Mouse (Mus musculus) gastrocnemius, adult 2 months (tissue): ENCODE measurements around the gene Mark2. TPM values are rescaled to one million over a fixed set of nuclear protein-coding genes. Genes with fewer than 3 reads are reported as not detected.

Experiments
- DNase-seq: peaks from one replicate; pipeline ENCODE4 v3.0.0; 2022
- H3K27ac ChIP-seq: fragments of 200-600 bp; 2 replicates; pipeline ENCODE4 v1.8.1; 2022; ENCODE audit warnings: mild to moderate bottlenecking
- H3K4me3 ChIP-seq: fragments of 200-600 bp; 2 replicates; pipeline ENCODE4 v1.8.1; 2022; ENCODE audit warnings: mild to moderate bottlenecking, moderate library complexity
- CTCF ChIP-seq: fragments of 200-600 bp; IDR thresholded peaks from 2 replicates; pipeline ENCODE4 v1.8.1; 2022; ENCODE audit warnings: antibody characterized with exemption, mild to moderate bottlenecking, moderate library complexity
- intact Hi-C: fragments of 180-260 bp; cut with DNase I; formaldehyde crosslinking; loops from one replicate; pipeline ENCODE4 v1.15.1; 2025
- total RNA-seq, 2 experiments: library from RNA; stranded (reverse); gene quantifications; 2 replicates each; pipeline ENCODE4 v1.2.3; 2021

Mark2 gene
- total RNA-seq, 2 experiments from 2014 or later = 36.9 to 37.1 TPM

DNA sequence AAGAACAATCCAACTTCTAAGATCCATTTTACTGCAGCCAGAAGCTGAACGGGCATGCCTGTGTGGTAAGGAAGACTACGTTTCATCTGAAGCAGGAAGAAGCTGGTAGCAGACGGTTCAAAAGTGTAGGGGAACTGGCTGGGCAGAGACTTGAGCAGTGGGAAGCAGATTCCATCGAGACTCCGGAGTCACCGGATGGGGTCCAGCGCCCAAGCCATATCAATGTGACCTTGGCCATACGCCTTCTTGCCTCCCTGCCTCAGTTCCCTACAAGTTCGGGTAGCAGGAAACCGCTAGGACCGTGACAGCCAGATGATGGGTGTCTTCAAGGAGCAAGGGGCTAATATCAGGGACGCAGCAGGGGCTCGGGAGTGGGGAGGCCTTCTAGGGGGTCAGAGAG lies 101.4 kb downstream of the Mark2 start:
- Histone ChIP-seq H3K27ac (peak overlapping the region; percentile 95), H3K4me3 (peak overlapping the region; percentile 88)
- intact Hi-C loops = no loop called here
- no peak for TF ChIP-seq CTCF
- no peak for DNase-seq

DNA sequence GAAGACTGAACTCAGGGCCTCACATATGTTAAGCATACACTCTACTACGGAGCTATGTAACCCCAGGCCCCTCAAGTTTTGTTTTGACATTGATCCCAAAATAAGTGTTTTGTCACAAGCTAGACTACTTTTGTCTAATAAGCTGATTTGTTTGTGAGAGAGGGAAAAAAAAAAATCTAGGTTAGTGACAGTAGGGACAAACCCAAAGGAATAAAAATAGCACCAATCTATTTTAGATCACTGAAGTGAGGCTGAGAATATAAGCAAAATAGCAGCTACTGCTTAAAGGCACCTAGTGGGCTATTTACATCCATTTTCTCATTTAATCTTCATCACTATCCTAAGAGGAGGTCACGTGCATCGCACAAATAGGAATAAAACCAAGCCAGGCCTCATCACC lies 102.1 kb downstream of the Mark2 start:
- intact Hi-C loops = loop anchor here (5.0 kb wide), 1 partner anchor 178 kb away; the partner anchor contains the start of gene 2700081O15Rik
- no peak for DNase-seq
- TF ChIP-seq CTCF = no peak
- H3K4me3 ChIP-seq = peak overlapping the region; percentile 88
- peak overlapping the region; percentile 95 for H3K27ac ChIP-seq

DNA sequence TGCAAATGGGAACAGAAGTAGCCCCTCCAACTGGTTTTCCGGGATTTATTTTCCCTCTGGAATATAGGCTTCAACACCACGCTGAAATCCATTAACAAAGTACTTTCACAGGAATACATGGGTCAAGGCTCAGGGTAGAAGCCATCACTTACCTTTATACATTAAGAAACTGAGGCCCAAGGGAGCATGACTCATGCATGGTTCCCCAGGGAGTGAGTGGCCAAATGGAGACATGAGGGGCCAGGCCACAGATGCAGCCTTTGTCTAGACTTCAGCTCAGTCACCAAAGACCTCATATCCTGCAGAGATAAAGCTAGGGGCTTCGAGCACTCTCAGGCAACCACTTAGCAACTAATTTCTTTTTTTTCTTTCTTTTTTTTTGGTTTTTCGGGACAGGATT lies 104.9 kb downstream of the Mark2 start:
- no peak for DNase-seq
- H3K27ac ChIP-seq = no peak overlapping the region
- no peak overlapping the region for H3K4me3 ChIP-seq
- intact Hi-C loops = loop anchor here (5.0 kb wide), 1 partner anchor 181 kb away; the partner anchor contains the start of gene 2700081O15Rik
- TF ChIP-seq CTCF = no peak

DNA sequence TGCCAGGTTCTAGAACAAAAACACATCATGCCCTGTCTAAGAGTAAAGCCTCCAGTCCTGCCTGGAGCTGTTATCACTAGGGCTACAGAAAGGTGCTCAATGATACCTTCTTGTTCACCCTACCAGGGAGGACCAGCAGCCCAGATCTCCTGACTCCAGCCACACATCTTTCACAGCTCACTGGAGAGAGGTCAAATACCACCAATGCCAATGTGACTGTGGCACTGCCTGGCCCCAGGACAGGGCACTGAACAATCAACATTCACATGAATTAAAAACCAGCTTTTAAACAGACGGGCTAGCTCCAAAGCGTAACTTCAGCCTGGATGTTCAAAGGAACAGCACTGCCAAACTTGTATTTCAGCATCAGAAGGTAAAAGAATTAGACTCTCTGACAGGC lies 105.6 kb downstream of the Mark2 start:
- H3K4me3 ChIP-seq = no peak overlapping the region
- intact Hi-C loops = loop anchor here (5.0 kb wide), 1 partner anchor 181 kb away; the partner anchor contains the start of gene 2700081O15Rik
- TF ChIP-seq CTCF = no peak
- H3K27ac ChIP-seq = no peak overlapping the region
- no peak for DNase-seq

DNA sequence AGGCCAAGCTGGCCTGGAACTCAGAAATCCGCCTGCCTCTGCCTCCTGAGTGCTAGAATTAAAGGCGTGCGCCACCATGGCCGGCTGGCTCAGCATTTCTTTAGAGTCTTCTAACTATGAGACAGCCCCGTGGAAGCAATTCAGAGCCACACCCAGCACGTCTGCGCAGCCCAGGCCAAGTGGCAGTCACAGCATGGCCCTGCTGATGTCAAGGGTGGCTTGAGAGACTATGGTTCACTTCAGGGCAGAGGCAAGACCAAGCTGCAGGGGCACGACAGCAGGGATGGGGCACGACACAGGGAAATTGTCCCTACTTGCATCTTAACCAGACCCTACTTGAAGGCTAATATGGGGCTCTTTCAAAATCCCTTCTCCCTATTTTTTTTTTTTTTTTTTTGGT lies 106.2 kb downstream of the Mark2 start:
- H3K27ac ChIP-seq = no peak overlapping the region
- no peak for TF ChIP-seq CTCF
- no peak overlapping the region for H3K4me3 ChIP-seq
- peak; percentile 43 for DNase-seq
- intact Hi-C loops = loop anchor here (5.0 kb wide), 1 partner anchor 182 kb away; the partner anchor contains the start of gene 2700081O15Rik

DNA sequence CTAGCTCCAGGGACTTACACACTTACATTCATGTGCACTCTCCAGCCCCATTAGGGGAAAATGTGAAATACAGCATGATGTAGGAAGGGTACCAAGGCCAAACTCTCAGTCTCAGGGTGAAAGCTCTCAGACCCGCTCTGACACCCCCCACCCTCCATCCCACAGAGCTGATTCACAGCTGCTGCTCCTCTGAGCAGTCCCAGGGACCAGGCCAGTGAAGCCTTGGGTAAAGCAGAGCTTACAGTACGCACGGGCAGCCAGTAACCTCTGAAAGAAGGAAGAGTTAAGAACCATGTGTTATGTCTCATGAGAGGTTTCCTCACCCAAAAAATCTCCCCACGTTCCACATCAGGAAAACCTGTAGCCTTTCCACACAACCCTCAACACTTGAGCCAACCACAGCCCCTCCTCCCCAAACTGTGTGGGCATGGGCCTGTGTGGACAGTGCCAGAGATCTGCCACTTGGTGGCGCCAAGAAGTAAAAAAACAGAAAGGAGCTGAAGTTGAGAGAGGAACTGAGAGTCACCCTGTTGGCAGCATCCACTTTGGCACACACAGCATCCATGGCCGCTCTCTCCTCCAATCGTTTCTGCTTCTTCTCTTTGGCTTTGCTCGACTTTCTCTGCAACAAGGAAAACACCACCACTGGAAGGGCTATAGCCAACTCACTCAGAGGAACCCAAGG lies 107.0 kb downstream of the Mark2 start:
- peak; percentile 87 for DNase-seq
- H3K27ac ChIP-seq = peak overlapping the region; percentile 44
- intact Hi-C loops = loop anchor here (5.0 kb wide), 2 partner anchors 183 to 203 kb away; partner anchors contain the start of gene 2700081O15Rik
- peak; percentile 86 for TF ChIP-seq CTCF
- peak overlapping the region; percentile 4; the same call in 1 of the 2 replicates for H3K4me3 ChIP-seq

DNA sequence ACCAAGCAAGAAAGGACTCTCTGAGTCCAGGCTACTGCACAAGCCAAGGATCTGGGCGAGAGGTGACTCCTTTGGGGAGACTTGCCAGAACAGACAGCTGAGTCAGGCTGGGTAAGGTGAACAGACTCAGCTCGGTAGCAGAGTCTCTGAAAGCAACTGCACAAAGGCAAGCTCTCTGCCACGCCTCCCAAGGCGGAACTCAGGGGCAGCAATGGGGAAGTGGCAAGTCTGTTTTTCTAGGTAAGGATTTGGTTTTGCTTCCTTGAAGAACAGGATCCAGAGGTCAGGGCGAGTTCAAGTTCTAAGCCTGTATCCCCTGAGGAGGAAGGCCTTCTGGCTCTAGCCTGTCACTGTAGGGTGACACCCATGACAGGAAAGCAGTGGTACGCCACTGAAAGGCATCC lies 115.1 kb downstream of the Mark2 start:
- TF ChIP-seq CTCF = no peak
- peak overlapping the region; percentile 54 for H3K27ac ChIP-seq
- peak; percentile 58 for DNase-seq
- intact Hi-C loops = no loop called here
- H3K4me3 ChIP-seq = no peak overlapping the region

Other genes starting within 250 kb of the Mark2 start
- gene Flrt1, start 236.1 kb downstream of the Mark2 start, total RNA-seq = under 1 TPM; 0.53 to 0.54 TPM
- 10 to 100 TPM; 45.0 to 50.3 TPM for gene Otub1, start 135.5 kb downstream of the Mark2 start, total RNA-seq
- gene Cox8a, start 124.2 kb downstream of the Mark2 start, total RNA-seq = 100 to 1,000 TPM in 1 of 2 experiments, 10 to 100 TPM in 1; 72.4 to 113 TPM
- 10 to 100 TPM in 1 of 2 experiments, 1 to 10 TPM in 1; 10.0 to 12.7 TPM for gene Naa40, start 100.7 kb downstream of the Mark2 start, total RNA-seq
- 1 to 10 TPM; 1.6 to 2.0 TPM for gene Rcor2, start 74.5 kb downstream of the Mark2 start, total RNA-seq
- gene Spindoc, start 41.1 kb upstream of the Mark2 start, total RNA-seq = 1 to 10 TPM; 8.0 to 10.0 TPM
- 1 to 10 TPM; 5.3 to 5.9 TPM for gene 2700081O15Rik, start 75.8 kb upstream of the Mark2 start, total RNA-seq
- 10 to 100 TPM; 30.6 to 37.7 TPM for gene Rtn3, start 141.4 kb upstream of the Mark2 start, total RNA-seq
- 1 to 10 TPM; 7.8 to 8.5 TPM for gene Atl3, start 152.2 kb upstream of the Mark2 start, total RNA-seq
- 100 to 1,000 TPM in 1 of 2 experiments, 10 to 100 TPM in 1; 94.3 to 127 TPM for gene Pla2g16, start 215.6 kb upstream of the Mark2 start, total RNA-seq